Mouse (Mus musculus): Measurements from ENCODE around the gene Cdc25b. TPM values are rescaled to one million over a fixed set of nuclear protein-coding genes. Genes with fewer than 3 reads are reported as not detected.
A peak's percentile ranks its signal among the peaks of the same experiment; 100 is the strongest.

Cdc25b gene
- polyA plus RNA-seq, 2 experiments, result 52.1 to 76.4 TPM

- no peaks in the 10 kb centered on the region for H3K27me3 ChIP-seq (ENCODE audit: control insufficient read depth, insufficient read depth, low read length)
- peak overlapping the region; percentile 88 for H3K27ac ChIP-seq (replicated peaks; ENCODE audit: low read depth, low read length)
- no peak for TF ChIP-seq POLR2A (IDR thresholded peaks at IDR 0.05; ENCODE audit: borderline replicate concordance, extremely low read depth, insufficient read depth, insufficient read length)
- peak; percentile 73 for DNase-seq (ENCODE audit: low spot score)
- WGBS, result 2% methylated on average over 17 of the region's 17 CpGs
- H3K4me1 ChIP-seq (ENCODE audit: control insufficient read depth, insufficient read depth, low read length), result peaks cover 8% of the 10 kb centered on the region
- H3K4me2 ChIP-seq (replicated peaks; ENCODE audit: low read depth, low read length, severe bottlenecking), result peak overlapping the region; percentile 82
- H3K9ac ChIP-seq (ENCODE audit: low read depth, low read length, severe bottlenecking), result peak overlapping the region; percentile 72
- H3K9me3 ChIP-seq (ENCODE audit: control insufficient read depth, low read length), result no peaks in the 10 kb centered on the region
- no peak for ATAC-seq (ENCODE audit: low FRiP score, low read depth)
- H3K36me3 ChIP-seq (ENCODE audit: control insufficient read depth, insufficient read depth, low read length), result no peaks in the 10 kb centered on the region
- peak overlapping the region; percentile 74 for H3K4me3 ChIP-seq (replicated peaks; ENCODE audit: low read length)
These were observed 26.1 kb upstream of the Cdc25b start for GRCm38 (mm10) chr2:131160671-131161111.

- DNase-seq (ENCODE audit: low spot score), result no peak
- WGBS, result 68% methylated on average over 7 of the region's 7 CpGs
- no peak overlapping the region for H3K9ac ChIP-seq (ENCODE audit: low read depth, low read length, severe bottlenecking)
These were observed 22.8 kb upstream of the Cdc25b start for GRCm38 (mm10) chr2:131163924-131164323.

GRCm38 (mm10) chr2:131166172-131166571 lies 20.6 kb upstream of the Cdc25b start:
- no peak overlapping the region for H3K27ac ChIP-seq (replicated peaks; ENCODE audit: low read depth, low read length)
- no peak overlapping the region for H3K9ac ChIP-seq (ENCODE audit: low read depth, low read length, severe bottlenecking)
- H3K4me2 ChIP-seq (replicated peaks; ENCODE audit: low read depth, low read length, severe bottlenecking), result no peak overlapping the region
- no peak for TF ChIP-seq POLR2A (IDR thresholded peaks at IDR 0.05; ENCODE audit: borderline replicate concordance, extremely low read depth, insufficient read depth, insufficient read length)
- peaks cover 10% of the 10 kb centered on the region for H3K27me3 ChIP-seq (ENCODE audit: control insufficient read depth, insufficient read depth, low read length)
- ATAC-seq (ENCODE audit: low FRiP score, low read depth), result no peak
- peaks cover 2% of the 10 kb centered on the region; the same call in 1 of the 2 replicates for H3K4me1 ChIP-seq (ENCODE audit: control insufficient read depth, insufficient read depth, low read length)
- no peaks in the 10 kb centered on the region for H3K36me3 ChIP-seq (ENCODE audit: control insufficient read depth, insufficient read depth, low read length)
- no peaks in the 10 kb centered on the region for H3K9me3 ChIP-seq (ENCODE audit: control insufficient read depth, low read length)
- no peak overlapping the region for H3K4me3 ChIP-seq (replicated peaks; ENCODE audit: low read length)
- WGBS, result 80% methylated on average over 2 of the region's 2 CpGs
- DNase-seq (ENCODE audit: low spot score), result no peak

More at GRCm38 (mm10) chr2:131163924-131164323, 22.8 kb upstream of the Cdc25b start:
- no peak for ATAC-seq (ENCODE audit: low FRiP score, low read depth)
- H3K36me3 ChIP-seq (ENCODE audit: control insufficient read depth, insufficient read depth, low read length), result no peaks in the 10 kb centered on the region
- H3K4me1 ChIP-seq (ENCODE audit: control insufficient read depth, insufficient read depth, low read length), result peaks cover 4% of the 10 kb centered on the region
- no peak for TF ChIP-seq POLR2A (IDR thresholded peaks at IDR 0.05; ENCODE audit: borderline replicate concordance, extremely low read depth, insufficient read depth, insufficient read length)
- H3K4me3 ChIP-seq (replicated peaks; ENCODE audit: low read length), result no peak overlapping the region
- no peaks in the 10 kb centered on the region for H3K27me3 ChIP-seq (ENCODE audit: control insufficient read depth, insufficient read depth, low read length)
- no peak overlapping the region for H3K4me2 ChIP-seq (replicated peaks; ENCODE audit: low read depth, low read length, severe bottlenecking)
- H3K9me3 ChIP-seq (ENCODE audit: control insufficient read depth, low read length), result no peaks in the 10 kb centered on the region
- no peak overlapping the region for H3K27ac ChIP-seq (replicated peaks; ENCODE audit: low read depth, low read length)

- no peak for DNase-seq (ENCODE audit: low spot score)
These were observed 18.8 kb upstream of the Cdc25b start for GRCm38 (mm10) chr2:131167984-131168383.

GRCm38 (mm10) chr2:131168914-131169313 lies 17.8 kb upstream of the Cdc25b start:
- peaks cover 36% of the 10 kb centered on the region for H3K27me3 ChIP-seq (ENCODE audit: control insufficient read depth, insufficient read depth, low read length)
- no peak overlapping the region for H3K27ac ChIP-seq (replicated peaks; ENCODE audit: low read depth, low read length)
- H3K4me3 ChIP-seq (replicated peaks; ENCODE audit: low read length), result no peak overlapping the region
- no peaks in the 10 kb centered on the region for H3K9me3 ChIP-seq (ENCODE audit: control insufficient read depth, low read length)
- no peak overlapping the region for H3K9ac ChIP-seq (ENCODE audit: low read depth, low read length, severe bottlenecking)
- ATAC-seq (ENCODE audit: low FRiP score, low read depth), result no peak
- no peak for DNase-seq (ENCODE audit: low spot score)
- no peak for TF ChIP-seq POLR2A (IDR thresholded peaks at IDR 0.05; ENCODE audit: borderline replicate concordance, extremely low read depth, insufficient read depth, insufficient read length)
- 59% methylated on average over 1 of the region's 1 CpGs for WGBS
- H3K4me2 ChIP-seq (replicated peaks; ENCODE audit: low read depth, low read length, severe bottlenecking), result no peak overlapping the region
- H3K36me3 ChIP-seq (ENCODE audit: control insufficient read depth, insufficient read depth, low read length), result no peaks in the 10 kb centered on the region; the same call in 1 of the 2 replicates
- H3K4me1 ChIP-seq (ENCODE audit: control insufficient read depth, insufficient read depth, low read length), result peaks cover 9% of the 10 kb centered on the region

More at GRCm38 (mm10) chr2:131167984-131168383, 18.8 kb upstream of the Cdc25b start:
- Histone ChIP-seq H3K27me3 (ENCODE audit: control insufficient read depth, insufficient read depth, low read length) (peaks cover 28% of the 10 kb centered on the region), H3K9me3 (ENCODE audit: control insufficient read depth, low read length) (no peaks in the 10 kb centered on the region), H3K36me3 (ENCODE audit: control insufficient read depth, insufficient read depth, low read length) (no peaks in the 10 kb centered on the region; the same call in 1 of the 2 replicates), H3K9ac (ENCODE audit: low read depth, low read length, severe bottlenecking) (no peak overlapping the region), H3K27ac (replicated peaks; ENCODE audit: low read depth, low read length) (no peak overlapping the region), H3K4me2 (replicated peaks; ENCODE audit: low read depth, low read length, severe bottlenecking) (no peak overlapping the region), H3K4me1 (ENCODE audit: control insufficient read depth, insufficient read depth, low read length) (peaks cover 9% of the 10 kb centered on the region), H3K4me3 (replicated peaks; ENCODE audit: low read length) (no peak overlapping the region)
- ATAC-seq (ENCODE audit: low FRiP score, low read depth), result no peak
- TF ChIP-seq POLR2A (IDR thresholded peaks at IDR 0.05; ENCODE audit: borderline replicate concordance, extremely low read depth, insufficient read depth, insufficient read length), result no peak
- WGBS, result 80% methylated on average over 6 of the region's 6 CpGs

Measured in limb, embryonic 14.5 days (tissue).